Mouse (Mus musculus): Measurements from ENCODE around the gene Gm3646. TPM values are rescaled to one million over a fixed set of nuclear protein-coding genes. Genes with fewer than 3 reads are reported as not detected.

Gene Gm3646
- polyA plus RNA-seq, 1 experiment, result not detected

DNA sequence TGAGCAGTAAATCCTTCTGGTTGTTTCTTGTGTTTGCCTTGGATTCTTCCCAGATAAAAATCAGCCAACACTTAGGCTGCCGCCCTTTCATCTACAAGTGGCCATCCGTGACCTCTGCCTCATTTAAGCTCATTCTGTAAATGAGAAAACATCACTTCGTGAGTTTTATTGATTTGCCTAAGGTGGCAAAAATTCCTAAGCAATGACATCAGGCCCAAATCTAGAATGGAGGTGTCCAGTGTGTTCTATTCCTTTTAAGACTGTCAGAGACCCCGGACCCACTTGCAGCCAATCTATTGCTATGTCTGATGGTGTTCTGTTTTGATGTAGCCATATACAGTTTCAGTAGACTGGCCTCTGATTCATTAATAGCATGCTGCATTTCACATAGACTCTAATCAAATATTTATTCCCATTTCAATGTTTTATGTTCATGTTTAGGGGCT, 26.5 kb upstream of the Gm3646 start:
- H3K4me1 ChIP-seq (ENCODE audit: control insufficient read depth, insufficient read depth, low read length), result no peaks in the 10 kb centered on the region
- DNase-seq, result no peak
- 46% methylated on average over 4 of the region's 4 CpGs for WGBS

DNA sequence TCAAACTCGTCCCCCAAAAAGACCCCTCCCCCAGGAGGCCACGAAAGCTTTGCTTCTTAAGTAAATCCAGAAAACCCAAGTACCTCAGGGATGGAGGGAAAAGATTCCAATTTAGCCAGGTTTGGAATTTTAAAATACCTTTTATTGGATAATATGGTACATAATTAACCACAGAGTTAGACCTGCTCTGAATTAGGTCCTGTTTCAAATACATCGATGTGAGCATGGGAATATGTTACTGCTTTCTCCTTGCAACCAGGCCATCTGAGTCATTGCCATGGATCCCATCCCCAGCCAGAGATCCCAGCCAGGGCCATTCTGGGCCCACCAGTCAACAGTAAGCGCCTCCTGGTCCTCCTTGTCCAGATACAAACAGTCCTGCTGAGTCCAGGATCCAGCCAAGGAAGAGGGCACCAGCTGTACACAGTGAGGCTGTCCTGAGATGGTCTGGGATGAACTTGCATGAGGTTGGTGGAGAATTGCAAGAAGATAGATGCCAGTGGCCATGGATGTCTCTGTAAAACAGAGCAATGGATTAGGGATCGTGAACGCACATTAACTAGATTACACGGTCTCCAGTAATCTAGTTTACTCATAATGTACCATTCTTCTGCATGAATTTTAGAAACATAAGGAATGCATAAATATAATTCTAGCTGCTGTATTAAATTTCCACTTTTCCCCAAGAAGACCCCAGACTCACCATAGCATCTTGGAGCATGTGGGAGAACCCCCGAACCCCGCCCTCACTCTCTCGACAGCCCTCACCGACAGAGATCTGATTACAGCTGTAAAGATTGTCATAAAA, 25.9 kb upstream of the Gm3646 start:
- TF ChIP-seq CTCF (IDR thresholded peaks at IDR 0.05; ENCODE audit: insufficient read depth, low read length), result no peak
- H3K4me1 ChIP-seq (ENCODE audit: control insufficient read depth, insufficient read depth, low read length), result no peaks in the 10 kb centered on the region
- no peak for DNase-seq
- no peak overlapping the region for H3K4me3 ChIP-seq (replicated peaks; ENCODE audit: extremely low read depth, low read depth, low read length)
- 80% methylated on average over 11 of the region's 11 CpGs for WGBS

More for the DNA sequence above, 26.5 kb upstream of the Gm3646 start:
- H3K4me3 ChIP-seq (replicated peaks; ENCODE audit: extremely low read depth, low read depth, low read length), result no peak overlapping the region
- TF ChIP-seq POLR2A (IDR thresholded peaks at IDR 0.05; ENCODE audit: borderline replicate concordance, extremely low read depth, low read depth, low read length) (no peak), CTCF (IDR thresholded peaks at IDR 0.05; ENCODE audit: insufficient read depth, low read length) (no peak)

DNA sequence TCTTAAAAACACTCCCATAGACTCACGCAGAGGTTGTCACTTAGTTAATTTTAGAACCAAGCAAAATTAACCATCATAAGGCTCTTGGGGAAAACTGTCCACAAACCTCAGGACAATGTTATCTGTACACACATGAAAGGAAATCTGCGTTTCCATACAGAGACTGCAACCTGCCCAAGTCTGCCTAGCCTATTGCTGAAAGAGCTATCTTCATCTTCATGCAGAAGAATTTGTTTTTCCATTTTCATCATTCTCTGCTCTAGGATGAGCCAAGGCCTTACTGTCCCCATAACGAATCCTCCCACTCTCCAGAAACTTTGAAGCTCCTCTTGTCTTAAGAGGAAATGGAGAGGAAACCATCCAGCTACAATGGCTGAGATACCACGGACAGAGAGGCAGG, 19.8 kb upstream of the Gm3646 start:
- 49% methylated on average over 4 of the region's 4 CpGs for WGBS
- DNase-seq, result no peak
- TF ChIP-seq POLR2A (IDR thresholded peaks at IDR 0.05; ENCODE audit: borderline replicate concordance, extremely low read depth, low read depth, low read length) (no peak), CTCF (IDR thresholded peaks at IDR 0.05; ENCODE audit: insufficient read depth, low read length) (no peak)

DNA sequence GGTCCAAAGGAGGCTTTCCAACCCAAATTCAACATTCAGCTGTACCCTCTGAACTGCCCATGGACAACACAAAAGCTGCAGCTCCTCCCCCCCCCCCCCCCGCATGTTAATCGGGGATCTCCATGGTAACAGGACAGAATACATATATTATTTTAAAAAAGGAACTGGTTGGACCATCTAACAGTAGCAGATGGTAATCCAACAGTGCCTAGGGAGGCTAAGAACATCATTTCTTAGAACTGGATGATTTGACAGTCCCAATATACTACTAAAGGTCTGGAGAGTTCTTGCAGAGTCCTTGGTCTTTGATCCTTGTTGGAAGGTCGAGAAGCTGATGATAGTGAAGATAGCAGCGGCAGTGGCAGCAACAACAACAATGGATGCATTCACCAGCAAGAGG, 19.1 kb upstream of the Gm3646 start:
- no peak for TF ChIP-seq POLR2A (IDR thresholded peaks at IDR 0.05; ENCODE audit: borderline replicate concordance, extremely low read depth, low read depth, low read length)
- no peak for TF ChIP-seq CTCF (IDR thresholded peaks at IDR 0.05; ENCODE audit: insufficient read depth, low read length)
- no peak overlapping the region for H3K4me3 ChIP-seq (replicated peaks; ENCODE audit: extremely low read depth, low read depth, low read length)
- WGBS, result 64% methylated on average over 4 of the region's 4 CpGs
- no peaks in the 10 kb centered on the region for H3K4me1 ChIP-seq (ENCODE audit: control insufficient read depth, insufficient read depth, low read length)
- DNase-seq, result no peak

More for the DNA sequence above, 19.8 kb upstream of the Gm3646 start:
- H3K4me3 ChIP-seq (replicated peaks; ENCODE audit: extremely low read depth, low read depth, low read length), result no peak overlapping the region
- H3K4me1 ChIP-seq (ENCODE audit: control insufficient read depth, insufficient read depth, low read length), result no peaks in the 10 kb centered on the region

DNA sequence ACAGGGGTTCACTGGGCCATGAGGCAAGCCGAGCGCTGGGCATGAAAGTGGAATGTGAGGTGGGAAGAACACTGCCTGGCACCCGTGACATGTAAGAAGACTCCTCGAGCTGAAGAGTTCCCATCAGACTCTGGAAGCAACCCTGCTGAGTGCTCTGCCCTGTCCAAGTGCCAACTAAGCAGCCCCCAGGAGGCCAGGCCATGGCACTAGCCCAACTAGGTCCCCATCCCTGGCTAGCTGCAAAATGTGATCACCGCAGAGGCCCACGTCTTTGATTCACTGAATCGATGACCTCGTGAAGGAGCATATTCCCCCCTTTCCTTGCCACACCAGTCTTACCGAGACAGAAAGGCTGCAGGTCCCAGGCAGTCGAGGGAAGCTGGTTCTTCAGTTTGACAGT, 14.5 kb upstream of the Gm3646 start:
- H3K4me3 ChIP-seq (replicated peaks; ENCODE audit: extremely low read depth, low read depth, low read length), result no peak overlapping the region
- 68% methylated on average over 10 of the region's 10 CpGs for WGBS
- H3K4me1 ChIP-seq (ENCODE audit: control insufficient read depth, insufficient read depth, low read length), result no peaks in the 10 kb centered on the region
- DNase-seq, result no peak
- no peak for TF ChIP-seq POLR2A (IDR thresholded peaks at IDR 0.05; ENCODE audit: borderline replicate concordance, extremely low read depth, low read depth, low read length)
- no peak for TF ChIP-seq CTCF (IDR thresholded peaks at IDR 0.05; ENCODE audit: insufficient read depth, low read length)

DNA sequence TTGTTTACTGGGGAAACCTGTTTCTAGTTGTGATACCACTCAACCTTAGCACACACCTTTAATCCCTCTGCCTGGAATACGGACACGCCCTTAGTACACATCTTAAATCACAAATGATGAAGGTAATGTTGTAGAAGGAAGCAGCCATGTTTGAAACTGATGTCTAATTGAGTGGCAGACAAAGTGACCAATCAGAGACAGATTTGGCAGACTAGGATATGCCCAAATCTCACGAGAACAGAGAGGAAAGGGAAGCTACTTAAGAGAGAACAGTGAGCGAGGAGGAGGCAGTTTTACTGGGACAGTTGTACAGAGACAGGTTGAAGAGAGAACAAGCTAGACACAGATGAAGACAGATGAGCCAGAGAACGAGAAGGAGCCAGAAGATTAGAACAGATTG, 10.6 kb upstream of the Gm3646 start:
- H3K4me3 ChIP-seq (replicated peaks; ENCODE audit: extremely low read depth, low read depth, low read length), result no peak overlapping the region
- TF ChIP-seq POLR2A (IDR thresholded peaks at IDR 0.05; ENCODE audit: borderline replicate concordance, extremely low read depth, low read depth, low read length) (no peak), CTCF (IDR thresholded peaks at IDR 0.05; ENCODE audit: insufficient read depth, low read length) (no peak)
- no peaks in the 10 kb centered on the region for H3K4me1 ChIP-seq (ENCODE audit: control insufficient read depth, insufficient read depth, low read length)
- WGBS, result 86% methylated on average over 5 of the region's 5 CpGs
- DNase-seq, result no peak

DNA sequence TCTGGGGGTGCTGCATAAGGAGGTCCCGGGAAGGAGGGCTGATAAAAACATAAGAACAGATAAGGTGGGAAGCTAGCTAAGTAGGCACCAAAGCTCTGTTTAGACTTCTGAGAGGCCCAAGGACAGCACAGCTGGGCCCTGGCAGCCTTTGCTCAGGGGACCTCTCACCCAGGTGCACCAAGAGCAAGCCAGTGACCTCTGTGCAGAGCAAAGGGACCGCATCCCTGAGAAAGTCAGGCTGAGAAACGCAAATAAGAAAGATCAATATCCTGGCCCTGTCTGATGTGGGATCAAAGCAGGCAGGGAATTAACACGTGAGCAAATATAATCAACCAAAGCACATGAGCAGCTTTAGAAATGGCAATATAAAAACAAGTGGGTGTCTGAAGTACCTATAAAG, 7.9 kb upstream of the Gm3646 start:
- WGBS, result 71% methylated on average over 4 of the region's 4 CpGs
- H3K4me1 ChIP-seq (ENCODE audit: control insufficient read depth, insufficient read depth, low read length), result no peaks in the 10 kb centered on the region
- no peak for TF ChIP-seq CTCF (IDR thresholded peaks at IDR 0.05; ENCODE audit: insufficient read depth, low read length)
- TF ChIP-seq POLR2A (IDR thresholded peaks at IDR 0.05; ENCODE audit: borderline replicate concordance, extremely low read depth, low read depth, low read length), result no peak
- no peak overlapping the region for H3K4me3 ChIP-seq (replicated peaks; ENCODE audit: extremely low read depth, low read depth, low read length)
- no peak for DNase-seq

DNA sequence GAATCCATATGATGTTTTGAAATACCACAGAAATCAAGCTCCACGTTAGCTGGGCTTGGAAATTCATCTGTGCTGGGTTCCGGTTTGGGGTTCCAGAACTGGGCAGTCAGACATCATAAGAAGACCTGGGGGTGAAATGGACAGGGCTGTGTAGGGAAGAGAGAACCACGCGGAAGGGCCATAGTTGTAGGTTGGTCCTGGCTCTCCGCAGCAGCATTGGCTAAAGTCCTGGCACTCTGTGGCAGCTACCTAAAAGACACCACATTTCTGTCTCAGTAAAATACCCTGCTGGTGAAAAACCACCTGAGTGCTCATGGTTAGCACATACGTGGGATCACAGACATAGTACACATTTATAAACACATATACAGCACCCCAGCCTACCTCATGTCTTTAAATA, 343 bp downstream of the Gm3646 start:
- no peak for TF ChIP-seq POLR2A (IDR thresholded peaks at IDR 0.05; ENCODE audit: borderline replicate concordance, extremely low read depth, low read depth, low read length)
- no peak for TF ChIP-seq CTCF (IDR thresholded peaks at IDR 0.05; ENCODE audit: insufficient read depth, low read length)
- DNase-seq, result no peak
- WGBS, result 85% methylated on average over 6 of the region's 6 CpGs
- Histone ChIP-seq H3K4me1 (ENCODE audit: control insufficient read depth, insufficient read depth, low read length) (no peaks in the 10 kb centered on the region), H3K4me3 (replicated peaks; ENCODE audit: extremely low read depth, low read depth, low read length) (no peak overlapping the region)

DNA sequence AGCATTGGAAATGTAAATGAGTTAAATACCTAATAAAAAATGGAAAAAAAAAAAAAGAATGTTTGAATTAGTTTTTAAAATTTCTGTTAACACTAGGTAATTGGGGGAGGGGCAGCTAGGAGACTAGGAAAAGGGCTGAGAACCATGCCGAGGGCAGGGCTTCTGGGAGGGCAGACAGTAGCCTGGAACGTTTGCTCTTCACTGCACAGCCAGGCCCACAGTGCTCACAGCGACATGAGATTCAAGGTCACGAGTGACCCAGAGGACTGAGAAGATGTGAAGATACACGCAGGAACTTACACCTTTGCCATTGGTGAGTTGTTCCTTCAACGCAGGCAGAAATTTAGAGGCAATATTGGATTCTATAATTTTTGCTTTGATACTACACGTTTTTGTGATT, 2.2 kb downstream of the Gm3646 start:
- TF ChIP-seq CTCF (IDR thresholded peaks at IDR 0.05; ENCODE audit: insufficient read depth, low read length), result no peak
- no peak for TF ChIP-seq POLR2A (IDR thresholded peaks at IDR 0.05; ENCODE audit: borderline replicate concordance, extremely low read depth, low read depth, low read length)
- 84% methylated on average over 7 of the region's 7 CpGs for WGBS
- no peak overlapping the region for H3K4me3 ChIP-seq (replicated peaks; ENCODE audit: extremely low read depth, low read depth, low read length)
- no peak for DNase-seq
- H3K4me1 ChIP-seq (ENCODE audit: control insufficient read depth, insufficient read depth, low read length), result no peaks in the 10 kb centered on the region

DNA sequence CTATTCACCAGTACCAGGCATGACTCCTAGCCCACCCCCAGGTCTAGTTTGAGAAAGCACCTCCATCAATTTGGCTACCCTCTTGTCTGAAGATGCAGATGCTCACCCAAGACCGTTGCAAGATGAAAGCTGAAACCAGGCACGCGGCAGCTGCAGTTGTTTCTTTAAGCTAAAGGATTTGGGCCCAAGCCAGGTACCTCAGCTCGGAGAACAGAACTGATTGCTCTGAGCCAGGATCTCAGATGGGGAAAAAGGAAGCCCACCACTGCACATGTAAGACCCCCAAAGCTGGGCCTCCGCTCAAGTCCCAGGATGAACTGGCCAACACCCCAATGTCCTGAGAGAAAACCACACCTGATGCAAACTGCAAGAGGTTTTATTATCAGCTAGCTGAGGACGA, 7.6 kb downstream of the Gm3646 start:
- Histone ChIP-seq H3K4me1 (ENCODE audit: control insufficient read depth, insufficient read depth, low read length) (no peaks in the 10 kb centered on the region), H3K4me3 (replicated peaks; ENCODE audit: extremely low read depth, low read depth, low read length) (no peak overlapping the region)
- TF ChIP-seq CTCF (IDR thresholded peaks at IDR 0.05; ENCODE audit: insufficient read depth, low read length), result no peak
- no peak for TF ChIP-seq POLR2A (IDR thresholded peaks at IDR 0.05; ENCODE audit: borderline replicate concordance, extremely low read depth, low read depth, low read length)
- DNase-seq, result no peak
- WGBS, result 79% methylated on average over 6 of the region's 6 CpGs
